Mouse (Mus musculus) testis, adult 2 months (tissue): Measurements from ENCODE around the gene Susd2. TPM values are rescaled to one million over a fixed set of nuclear protein-coding genes. Genes with fewer than 3 reads are reported as not detected.

ENCODE experiments used
- H3K27ac ChIP-seq: fragments of 200-500 bp; 2 replicates; pipeline ENCODE4 v1.5.1; 2012; ENCODE audit warnings: low read depth, low read length; ENCODE audit not compliant: control insufficient read depth, insufficient read depth
- H3K27me3 ChIP-seq: fragments of 200-500 bp; 2 replicates; pipeline ENCODE4 v1.6.1; 2012; ENCODE audit warnings: mild to moderate bottlenecking, low read length, moderate library complexity; ENCODE audit not compliant: control insufficient read depth, insufficient read depth
- H3K36me3 ChIP-seq: fragments of 200-500 bp; 2 replicates; pipeline ENCODE4 v1.6.1; 2012; ENCODE audit warnings: mild to moderate bottlenecking, low read length; ENCODE audit not compliant: control insufficient read depth, insufficient read depth
- H3K4me1 ChIP-seq: fragments of 200-500 bp; 2 replicates; pipeline ENCODE4 v1.6.1; 2012; ENCODE audit warnings: low read length; ENCODE audit not compliant: control insufficient read depth, insufficient read depth
- H3K4me3 ChIP-seq: fragments of 200-500 bp; 2 replicates; pipeline ENCODE4 v1.5.1; 2012; ENCODE audit warnings: low read depth, mild to moderate bottlenecking, low read length, moderate library complexity, mixed read lengths; ENCODE audit not compliant: control insufficient read depth
- CTCF ChIP-seq: fragments of 200-500 bp; IDR thresholded peaks from 2 replicates; pipeline ENCODE4 v1.5.1; 2012; ENCODE audit warnings: low read depth, mild to moderate bottlenecking, inconsistent platforms, low read length, moderate library complexity; ENCODE audit not compliant: control insufficient read depth, insufficient read depth, insufficient replicate concordance
- POLR2A ChIP-seq: fragments of 200-500 bp; IDR thresholded peaks from 2 replicates; pipeline ENCODE4 v1.6.1; 2012; ENCODE audit warnings: low read depth, mild to moderate bottlenecking, inconsistent platforms, low read length, moderate library complexity; ENCODE audit not compliant: control insufficient read depth
- polyA plus RNA-seq: library from polyadenylated mRNA; depleted of rRNA; stranded (reverse); fragments of >200 nt; gene quantifications from 2 replicates; pipeline ENCODE4 v1.2.3, GENCODE M21; 2012

The Susd2 gene
- polyA plus RNA-seq, 1 experiment: 4.0 TPM

- Histone ChIP-seq H3K27ac (no peak overlapping the region), H3K27me3 (no peaks in the 10 kb centered on the region), H3K4me1 (no peaks in the 10 kb centered on the region), H3K36me3 (no peaks in the 10 kb centered on the region; the same call in none of the 2 replicates), H3K4me3 (peak overlapping the region; percentile 23)
- TF ChIP-seq POLR2A: no peak
These were observed 10.2 kb upstream of the Susd2 start for GRCm38 (mm10) chr10:75654053-75654452.

GRCm38 (mm10) chr10:75651381-75652068, 7.7 kb upstream of the Susd2 start:
- H3K4me3 ChIP-seq: no peak overlapping the region
- no peaks in the 10 kb centered on the region; the same call in none of the 2 replicates for H3K36me3 ChIP-seq
- TF ChIP-seq CTCF (no peak), POLR2A (no peak)
- H3K27me3 ChIP-seq: no peaks in the 10 kb centered on the region
- H3K27ac ChIP-seq: no peak overlapping the region
- H3K4me1 ChIP-seq: no peaks in the 10 kb centered on the region

- H3K36me3 ChIP-seq: no peaks in the 10 kb centered on the region; the same call in none of the 2 replicates
- H3K27ac ChIP-seq: no peak overlapping the region
- no peak for TF ChIP-seq CTCF
- TF ChIP-seq POLR2A: no peak
- no peaks in the 10 kb centered on the region for H3K27me3 ChIP-seq
- no peaks in the 10 kb centered on the region for H3K4me1 ChIP-seq
- no peak overlapping the region for H3K4me3 ChIP-seq
These were observed 6.6 kb upstream of the Susd2 start for GRCm38 (mm10) chr10:75650306-75650902.

GRCm38 (mm10) chr10:75649406-75649995, 5.7 kb upstream of the Susd2 start:
- Histone ChIP-seq H3K4me3 (no peak overlapping the region), H3K27ac (no peak overlapping the region), H3K27me3 (no peaks in the 10 kb centered on the region), H3K4me1 (no peaks in the 10 kb centered on the region), H3K36me3 (no peaks in the 10 kb centered on the region; the same call in none of the 2 replicates)
- TF ChIP-seq POLR2A (no peak), CTCF (no peak)

- Histone ChIP-seq H3K4me3 (no peak overlapping the region), H3K27me3 (no peaks in the 10 kb centered on the region), H3K27ac (no peak overlapping the region), H3K4me1 (no peaks in the 10 kb centered on the region), H3K36me3 (no peaks in the 10 kb centered on the region; the same call in none of the 2 replicates)
- TF ChIP-seq POLR2A (no peak), CTCF (no peak)
These were observed 5.2 kb upstream of the Susd2 start for GRCm38 (mm10) chr10:75649001-75649400.

- Histone ChIP-seq H3K4me1 (peaks cover 2% of the 10 kb centered on the region; the same call in 1 of the 2 replicates), H3K27ac (no peak overlapping the region), H3K27me3 (no peaks in the 10 kb centered on the region), H3K4me3 (no peak overlapping the region), H3K36me3 (no peaks in the 10 kb centered on the region; the same call in none of the 2 replicates)
- TF ChIP-seq POLR2A: no peak
- no peak for TF ChIP-seq CTCF
These were observed 4.3 kb upstream of the Susd2 start for GRCm38 (mm10) chr10:75648091-75648490.

GRCm38 (mm10) chr10:75647362-75647761, 3.6 kb upstream of the Susd2 start:
- Histone ChIP-seq H3K27ac (no peak overlapping the region), H3K4me1 (peaks cover 2% of the 10 kb centered on the region; the same call in 1 of the 2 replicates), H3K36me3 (no peaks in the 10 kb centered on the region; the same call in none of the 2 replicates), H3K4me3 (no peak overlapping the region), H3K27me3 (no peaks in the 10 kb centered on the region)
- TF ChIP-seq CTCF: no peak
- no peak for TF ChIP-seq POLR2A
